Mouse (Mus musculus) stomach, postnatal 0 days (tissue): ENCODE measurements around the gene P2ry1. TPM values are rescaled to one million over a fixed set of nuclear protein-coding genes. Genes with fewer than 3 reads are reported as not detected.
A peak's percentile ranks its signal among the peaks of the same experiment; 100 is the strongest.

ENCODE experiments used
- ATAC-seq: fragments of 200-750 bp; cut with Nextera tagmentation; 2 replicates; pipeline ENCODE4 v1.8.0; 2017; ENCODE audit not compliant: low FRiP score, low TSS enrichment
- DNase-seq: peaks from one replicate; pipeline ENCODE4 v3.0.0-alpha.2; 2016; ENCODE audit warnings: low spot score
- H3K27ac ChIP-seq: fragments of 300-500 bp; sonication (generic); replicated peaks from 2 replicates; pipeline ENCODE4 v1.5.1; 2014; ENCODE audit warnings: mild to moderate bottlenecking, control low read depth
- H3K27me3 ChIP-seq: fragments of 300-500 bp; sonication (generic); 2 replicates; pipeline ENCODE4 v1.6.1; 2014; ENCODE audit warnings: low read length; ENCODE audit not compliant: control insufficient read depth, insufficient read depth
- H3K36me3 ChIP-seq: fragments of 300-500 bp; sonication (generic); 2 replicates; pipeline ENCODE4 v1.6.1; 2014; ENCODE audit warnings: low read length, mixed read lengths; ENCODE audit not compliant: control insufficient read depth, insufficient read depth
- H3K4me1 ChIP-seq: fragments of 300-500 bp; sonication (generic); replicated peaks from 2 replicates; pipeline ENCODE4 v1.6.1; 2014; ENCODE audit warnings: antibody characterized with exemption; ENCODE audit not compliant: control insufficient read depth, insufficient read depth
- H3K4me2 ChIP-seq: fragments of 300-500 bp; sonication (generic); replicated peaks from 2 replicates; pipeline ENCODE4 v1.6.1; 2014; ENCODE audit warnings: low read depth, mild to moderate bottlenecking, control low read depth, moderate library complexity
- H3K4me3 ChIP-seq: fragments of 300-500 bp; sonication (generic); 2 replicates; pipeline ENCODE4 v1.5.1; 2014; ENCODE audit warnings: low read depth, low read length, control low read depth
- H3K9ac ChIP-seq: fragments of 300-500 bp; sonication (generic); 2 replicates; pipeline ENCODE4 v1.6.1; 2014; ENCODE audit warnings: mild to moderate bottlenecking, low read length, control low read depth, mixed read lengths
- H3K9me3 ChIP-seq: fragments of 300-500 bp; sonication (generic); 2 replicates; pipeline ENCODE4 v1.6.1; 2016; ENCODE audit warnings: low read length; ENCODE audit not compliant: control insufficient read depth
- CTCF ChIP-seq: IDR thresholded peaks from 2 replicates; pipeline ENCODE4 v1.5.1; 2016; ENCODE audit warnings: antibody characterized with exemption, low read depth, mild to moderate bottlenecking, moderate library complexity
- EP300 ChIP-seq: optimal IDR thresholded peaks from 2 replicates; pipeline ENCODE3; 2016; ENCODE audit warnings: antibody characterized with exemption
- WGBS: fragments of 180-500 bp; shearing (Covaris S2); extraction: QIAGEN DNeasy Blood & Tissue Kit; methylation state at CpG from one replicate; pipeline ENCODE4 v1.1.7; 2014; 5-methylcytosine and 5-hydroxymethylcytosine counted together
- polyA plus RNA-seq: library from polyadenylated mRNA; unstranded; fragments of >200 nt; fragmentation: Nextera tagmentation; extraction: Ambion mirVana; gene quantifications from 2 replicates; pipeline ENCODE4 v1.2.1, GENCODE M21; 2015

The P2ry1 gene
- 6.4 and 6.5 TPM in 2 replicates for polyA plus RNA-seq

DNA sequence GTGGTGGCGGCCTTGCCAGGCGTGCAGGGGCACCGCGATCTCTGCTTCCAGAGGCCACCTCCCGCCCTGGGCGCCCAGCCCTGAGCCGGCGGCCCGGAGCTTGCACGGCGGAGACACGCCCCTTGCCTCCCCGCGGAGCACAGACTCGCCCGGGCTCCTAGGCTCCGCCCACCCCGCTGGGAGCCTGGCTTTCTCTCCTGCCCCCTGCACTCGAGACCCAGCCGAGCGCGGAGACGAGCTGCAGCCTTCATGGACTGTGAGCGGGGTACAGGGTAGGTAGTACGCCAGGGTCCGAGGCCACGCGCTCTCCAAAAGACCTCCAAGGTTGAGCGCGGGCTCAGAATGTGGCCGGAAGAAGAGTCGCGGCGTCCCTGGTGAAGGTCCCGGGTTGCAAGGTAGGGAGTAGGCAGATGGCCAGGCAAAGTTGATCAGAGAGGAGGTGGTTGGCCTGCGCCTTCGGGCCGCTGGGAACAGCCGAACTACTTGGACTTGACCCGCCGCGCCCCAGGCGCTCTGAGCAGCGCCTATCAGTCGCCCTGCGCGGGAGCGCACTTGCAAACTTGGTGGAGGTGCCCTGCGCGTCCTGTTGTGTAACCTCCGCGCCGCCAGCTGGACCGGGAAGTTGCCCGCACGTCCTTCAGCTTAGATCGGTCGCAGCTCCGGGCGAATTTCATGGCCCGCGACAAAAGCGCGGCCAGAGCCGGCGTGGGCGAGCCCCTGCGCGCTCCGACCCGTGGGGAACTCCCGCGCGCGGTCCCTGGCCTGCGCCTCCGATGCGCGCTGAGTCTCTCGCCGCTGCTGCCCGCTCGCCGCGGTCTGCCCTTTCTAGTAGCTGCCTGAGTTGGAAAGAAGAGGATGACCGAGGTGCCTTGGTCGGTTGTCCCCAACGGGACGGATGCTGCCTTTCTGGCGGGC is at the start of gene P2ry1:
P2ry1 (plus strand) TSS at position 209 of the 915 bp plus-strand sequence.
- Histone ChIP-seq H3K4me1 (no peaks in the 10 kb centered on the region), H3K27me3 (no peaks in the 10 kb centered on the region), H3K9me3 (no peaks in the 10 kb centered on the region), H3K9ac (peak within 1 kb of the TSS; percentile 73), H3K36me3 (no peaks in the 10 kb centered on the region), H3K27ac (peak within 1 kb of the TSS; percentile 82), H3K4me2 (peak within 1 kb of the TSS; percentile 91), H3K4me3 (peak within 1 kb of the TSS; percentile 82)
- DNase-seq (peak; percentile 85), ATAC-seq (peak; percentile 98)
- under 1% methylated on average over 90 of the region's 90 CpGs for WGBS
- no peak for TF ChIP-seq CTCF
- TF ChIP-seq EP300 = no peak

DNA sequence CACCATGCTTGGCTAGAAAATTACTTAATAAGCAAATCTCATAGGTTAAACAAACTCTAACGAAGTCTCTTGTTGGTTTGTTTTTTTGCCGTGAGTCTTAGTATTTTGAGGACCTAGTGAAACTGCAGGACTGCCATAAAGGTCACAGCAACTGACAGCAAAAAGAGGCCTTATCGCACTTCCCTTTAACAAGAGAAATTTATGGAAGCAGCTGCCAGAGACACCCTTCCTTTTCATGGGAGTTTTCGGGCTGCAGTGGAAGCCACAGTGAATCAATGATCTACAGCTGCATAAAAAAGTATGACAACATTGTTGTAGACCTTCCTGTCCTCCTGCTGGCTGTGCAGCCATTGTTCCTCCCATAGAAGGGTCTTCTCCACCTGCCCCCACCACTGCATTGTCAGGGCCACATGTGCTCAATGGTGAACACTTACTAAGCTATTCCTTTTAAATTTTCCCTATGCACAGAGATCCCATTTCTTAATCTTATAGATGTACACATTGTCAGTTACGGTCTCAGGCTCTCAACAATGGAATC is 49.3 kb upstream of the P2ry1 start:
- H3K4me3 ChIP-seq = no peak overlapping the region
- no peak overlapping the region for H3K4me2 ChIP-seq
- no peak overlapping the region for H3K27ac ChIP-seq
- no peak overlapping the region for H3K9ac ChIP-seq
- H3K9me3 ChIP-seq = no peaks in the 10 kb centered on the region
- no peaks in the 10 kb centered on the region for H3K27me3 ChIP-seq
- H3K36me3 ChIP-seq = no peaks in the 10 kb centered on the region
- no peak for TF ChIP-seq EP300
- TF ChIP-seq CTCF = no peak
- 68% methylated on average over 5 of the region's 5 CpGs for WGBS
- H3K4me1 ChIP-seq = no peaks in the 10 kb centered on the region
- ATAC-seq (no peak), DNase-seq (no peak)

- no peak for TF ChIP-seq CTCF
- no peak for TF ChIP-seq EP300
- Histone ChIP-seq H3K9ac (no peak overlapping the region), H3K36me3 (no peaks in the 10 kb centered on the region), H3K4me2 (no peak overlapping the region), H3K27ac (no peak overlapping the region), H3K27me3 (no peaks in the 10 kb centered on the region), H3K4me1 (no peaks in the 10 kb centered on the region), H3K9me3 (no peaks in the 10 kb centered on the region), H3K4me3 (no peak overlapping the region)
- ATAC-seq (no peak), DNase-seq (no peak)
- WGBS = 58% methylated on average over 2 of the region's 2 CpGs
Measured at GRCm38 (mm10) chr3:60954073-60954472, 48.5 kb upstream of the P2ry1 start.

DNA sequence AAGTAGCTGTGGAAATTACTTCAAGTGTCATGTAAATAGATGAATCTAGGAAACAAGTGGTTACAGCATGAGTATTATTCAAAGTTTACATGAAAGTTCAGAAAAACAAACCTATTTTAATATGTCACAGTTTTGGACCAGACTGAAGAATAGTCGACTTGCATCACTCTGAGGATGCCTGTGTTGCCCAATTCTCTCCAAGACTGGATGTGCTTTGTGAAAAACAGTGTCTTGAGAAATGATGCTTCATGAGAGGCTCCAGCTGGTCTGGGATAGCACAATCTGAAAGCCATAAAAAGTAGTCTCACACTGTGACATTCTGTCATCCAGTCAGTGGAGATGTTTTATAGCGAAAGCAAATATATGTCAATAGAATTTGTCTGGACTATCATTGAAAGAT is 43.8 kb upstream of the P2ry1 start:
- H3K4me3 ChIP-seq = no peak overlapping the region
- DNase-seq (no peak), ATAC-seq (no peak)
- H3K4me1 ChIP-seq = no peaks in the 10 kb centered on the region
- H3K27me3 ChIP-seq = no peaks in the 10 kb centered on the region
- no peak overlapping the region for H3K9ac ChIP-seq
- H3K27ac ChIP-seq = no peak overlapping the region
- no peaks in the 10 kb centered on the region for H3K9me3 ChIP-seq
- no peak overlapping the region for H3K4me2 ChIP-seq
- 71% methylated on average over 2 of the region's 2 CpGs for WGBS
- no peaks in the 10 kb centered on the region for H3K36me3 ChIP-seq
- TF ChIP-seq EP300 (no peak), CTCF (no peak)

GRCm38 (mm10) chr3:60965137-60965536 is 37.5 kb upstream of the P2ry1 start:
- TF ChIP-seq EP300 (no peak), CTCF (no peak)
- H3K9ac ChIP-seq = no peak overlapping the region
- H3K36me3 ChIP-seq = no peaks in the 10 kb centered on the region
- H3K4me3 ChIP-seq = no peak overlapping the region
- H3K9me3 ChIP-seq = no peaks in the 10 kb centered on the region
- no peak overlapping the region for H3K4me2 ChIP-seq
- no peak overlapping the region for H3K27ac ChIP-seq
- 46% methylated on average over 2 of the region's 2 CpGs for WGBS
- DNase-seq (no peak), ATAC-seq (no peak)
- H3K4me1 ChIP-seq = no peaks in the 10 kb centered on the region
- H3K27me3 ChIP-seq = no peaks in the 10 kb centered on the region

DNA sequence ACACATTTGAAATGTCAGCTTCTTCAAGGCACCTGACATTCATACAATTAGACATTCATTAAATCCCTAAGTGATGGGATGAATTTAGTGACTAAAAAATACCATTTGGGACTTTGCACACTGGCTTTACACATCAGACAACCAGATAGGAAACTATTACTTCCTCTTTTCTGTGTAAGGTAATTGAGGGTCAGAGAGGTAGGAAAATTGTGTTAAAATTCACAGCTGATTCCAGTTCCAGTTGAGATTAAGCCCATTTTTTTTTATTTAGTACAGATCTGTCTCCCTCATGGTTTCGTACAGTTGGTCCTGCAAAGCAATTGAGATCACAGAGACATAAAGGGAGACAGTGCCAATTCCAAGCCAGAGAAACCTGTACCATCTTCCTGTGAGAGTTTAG is 27.7 kb upstream of the P2ry1 start:
- H3K4me2 ChIP-seq = no peak overlapping the region
- no peaks in the 10 kb centered on the region for H3K9me3 ChIP-seq
- H3K27ac ChIP-seq = no peak overlapping the region
- H3K27me3 ChIP-seq = no peaks in the 10 kb centered on the region
- H3K4me1 ChIP-seq = no peaks in the 10 kb centered on the region
- no peaks in the 10 kb centered on the region for H3K36me3 ChIP-seq
- ATAC-seq (no peak), DNase-seq (no peak)
- WGBS = 85% methylated on average over 1 of the region's 1 CpGs
- no peak overlapping the region for H3K9ac ChIP-seq
- no peak for TF ChIP-seq CTCF
- TF ChIP-seq EP300 = no peak
- no peak overlapping the region for H3K4me3 ChIP-seq
